Mouse (Mus musculus): ENCODE measurements around the gene Ctnna2.

GRCm38 (mm10) chr6:77638784-77639183 lies 340.7 kb downstream of the Ctnna2 start:
- TF ChIP-seq POLR2A (IDR thresholded peaks at IDR 0.05; ENCODE audit: extremely low read depth, insufficient read depth, low read length), result no peak
- no peak for TF ChIP-seq CTCF (IDR thresholded peaks at IDR 0.05; ENCODE audit: extremely low read depth, insufficient read depth, low read length)
